Mouse (Mus musculus) splenic B cell, adult 2 months (primary cell): ENCODE results near the gene Crip1.
"Not testable (repeated sequence)": the region's sequence is repeated elsewhere in the genome, so short reads cannot be mapped to it uniquely, and the experiment has no call there.

Experiments used
- DNase-seq: peaks from one replicate; pipeline ENCODE4 v3.0.0-alpha.2; 2011; ENCODE audit warnings: low read depth, low spot score
- H3K27me3 ChIP-seq: 2 replicates; pipeline ENCODE4 v1.6.1; 2012; ENCODE audit warnings: mild to moderate bottlenecking, low read length, moderate library complexity, mixed read lengths; ENCODE audit not compliant: control insufficient read depth, poor library complexity, insufficient read depth, severe bottlenecking
- H3K36me3 ChIP-seq: 2 replicates; pipeline ENCODE4 v1.6.1; 2012; ENCODE audit warnings: mild to moderate bottlenecking, low read length, moderate library complexity, mixed read lengths; ENCODE audit not compliant: control insufficient read depth, poor library complexity, insufficient read depth, severe bottlenecking

Crip1 gene

DNA sequence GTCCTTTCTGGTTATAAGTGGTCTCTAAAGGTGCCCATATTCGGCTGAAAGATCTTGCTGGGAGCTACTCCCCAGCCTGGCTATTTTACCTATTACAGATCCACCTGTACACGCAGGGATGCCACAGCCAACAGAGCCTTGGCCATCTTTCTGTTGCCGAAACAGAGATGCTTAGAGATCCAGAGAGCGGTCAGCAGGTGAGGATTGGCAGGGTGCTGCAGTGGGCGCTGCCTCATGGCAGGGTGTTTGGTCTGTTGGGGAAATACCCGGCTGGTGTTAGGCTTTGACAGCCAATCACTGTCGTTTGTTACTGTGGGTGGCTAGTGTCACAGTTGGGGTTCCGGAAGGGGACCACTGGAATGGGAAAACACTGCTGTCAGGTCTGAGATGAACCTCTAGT is 11.9 kb downstream of the Crip1 start:
- no peak for DNase-seq
- H3K36me3 ChIP-seq = peaks cover 2% of the 10 kb centered on the region; the same call in 1 of the 2 replicates
- H3K27me3 ChIP-seq = no peaks in the 10 kb centered on the region

DNA sequence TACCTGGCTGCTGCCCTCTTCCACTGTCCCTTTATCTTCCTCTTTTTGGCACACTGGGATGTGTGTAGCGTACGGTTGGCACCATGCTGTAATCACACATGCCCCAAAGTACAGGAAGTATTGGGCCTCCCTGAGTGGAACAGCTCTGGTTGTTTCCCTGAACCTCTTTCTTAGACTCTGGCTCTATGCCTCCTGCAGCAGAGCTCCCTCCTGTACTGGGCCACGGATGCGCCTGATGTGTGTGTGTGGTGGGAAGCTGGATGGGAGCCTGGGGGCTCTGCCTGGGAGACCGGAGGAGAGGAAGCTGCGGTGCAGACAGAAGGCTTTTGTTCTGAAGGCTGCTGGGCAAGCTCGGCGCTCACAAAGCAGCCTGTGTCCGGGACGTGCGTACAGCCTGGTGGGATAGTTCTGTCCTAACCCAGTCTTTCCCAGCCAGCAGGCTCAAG is 17.5 kb downstream of the Crip1 start:
- DNase-seq = no peak
- H3K27me3 ChIP-seq = no peaks in the 10 kb centered on the region
- H3K36me3 ChIP-seq = no peaks in the 10 kb centered on the region

DNA sequence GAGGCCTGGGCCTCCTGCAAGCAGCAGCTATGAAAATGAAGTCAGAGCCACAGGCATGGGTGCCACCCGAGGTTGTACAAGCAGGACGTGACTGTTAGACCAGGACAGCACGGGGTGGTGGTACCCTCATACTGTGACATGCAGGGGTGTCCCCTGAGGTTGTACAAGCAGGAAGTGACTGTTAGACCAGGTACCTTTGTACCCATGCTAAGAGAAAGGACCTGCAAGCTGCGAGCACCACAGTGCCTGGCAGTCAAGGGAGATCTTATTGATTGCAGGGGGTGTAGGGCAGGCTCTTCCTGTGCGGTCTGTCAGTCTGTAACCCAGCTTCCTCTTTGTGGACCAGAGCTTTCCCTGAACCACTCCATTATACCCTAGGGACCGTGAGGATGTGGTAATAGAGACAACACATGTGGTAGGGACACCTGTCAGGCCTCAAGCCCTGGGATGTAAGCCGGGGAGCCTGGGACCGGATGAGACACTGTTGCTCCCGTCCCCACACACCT is 22.0 kb downstream of the Crip1 start:
- no peaks in the 10 kb centered on the region for H3K27me3 ChIP-seq
- peak; percentile 88 for DNase-seq

DNA sequence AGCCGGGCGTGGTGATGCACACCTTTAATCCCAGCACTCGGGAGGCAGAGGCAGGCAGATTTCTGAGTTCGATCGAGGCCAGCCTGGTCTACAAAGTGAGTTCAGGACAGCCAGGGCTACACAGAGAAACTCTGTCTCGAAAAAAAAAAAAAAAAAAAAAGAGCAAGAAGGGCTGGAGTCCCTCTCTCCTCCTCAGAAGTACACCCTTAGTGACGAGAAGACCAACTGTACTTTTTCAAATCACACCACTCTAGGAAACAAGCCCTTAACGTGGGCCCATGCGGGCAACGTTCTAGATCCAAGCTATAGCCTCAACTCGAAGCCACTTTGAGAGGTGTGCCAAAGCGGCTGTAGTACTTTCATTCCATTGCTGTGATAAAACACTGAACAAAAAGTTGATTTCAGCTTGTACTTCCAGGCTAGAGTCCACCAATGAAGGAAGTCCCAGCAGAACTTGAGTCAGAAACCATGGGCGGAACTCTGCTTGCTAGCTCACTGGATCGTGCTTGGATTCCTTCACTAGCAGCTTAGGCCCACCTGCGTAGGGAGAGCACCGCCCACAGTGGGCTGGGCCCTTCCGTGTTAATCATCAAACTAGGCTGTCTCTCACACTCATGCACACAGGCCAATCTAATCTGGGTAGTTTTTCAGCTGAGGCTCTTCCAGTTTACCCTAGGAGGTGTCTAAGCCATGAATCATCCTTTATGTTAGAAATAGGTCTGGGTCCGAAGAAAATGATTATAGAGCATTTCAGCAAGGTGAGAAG is 31.0 kb downstream of the Crip1 start:
- H3K27me3 ChIP-seq = no peaks in the 10 kb centered on the region
- no peaks in the 10 kb centered on the region for H3K36me3 ChIP-seq
- DNase-seq = no peak

More for the DNA sequence above, 22.0 kb downstream of the Crip1 start:
- no peaks in the 10 kb centered on the region for H3K36me3 ChIP-seq

DNA sequence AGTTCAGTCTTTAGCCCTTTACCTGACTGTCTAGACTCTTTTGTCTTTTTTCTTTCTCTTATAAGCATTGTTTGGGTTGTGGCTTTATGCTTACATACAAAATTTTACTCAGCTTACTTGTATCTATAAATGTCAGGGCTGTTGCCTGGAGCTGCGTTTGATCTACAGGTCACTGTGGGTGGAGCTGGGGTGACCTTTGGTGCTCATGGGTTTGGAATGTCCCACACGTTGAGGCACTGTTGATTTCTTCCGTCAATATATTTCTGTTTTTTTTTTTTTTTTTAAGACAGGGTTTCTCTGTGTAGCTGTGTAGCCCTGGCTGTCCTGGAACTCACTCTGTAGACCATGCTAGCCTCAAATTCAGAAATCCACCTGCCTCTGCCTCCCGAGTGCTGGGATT is 34.9 kb downstream of the Crip1 start:
- no peaks in the 10 kb centered on the region for H3K36me3 ChIP-seq
- no peaks in the 10 kb centered on the region for H3K27me3 ChIP-seq
- DNase-seq = no peak

DNA sequence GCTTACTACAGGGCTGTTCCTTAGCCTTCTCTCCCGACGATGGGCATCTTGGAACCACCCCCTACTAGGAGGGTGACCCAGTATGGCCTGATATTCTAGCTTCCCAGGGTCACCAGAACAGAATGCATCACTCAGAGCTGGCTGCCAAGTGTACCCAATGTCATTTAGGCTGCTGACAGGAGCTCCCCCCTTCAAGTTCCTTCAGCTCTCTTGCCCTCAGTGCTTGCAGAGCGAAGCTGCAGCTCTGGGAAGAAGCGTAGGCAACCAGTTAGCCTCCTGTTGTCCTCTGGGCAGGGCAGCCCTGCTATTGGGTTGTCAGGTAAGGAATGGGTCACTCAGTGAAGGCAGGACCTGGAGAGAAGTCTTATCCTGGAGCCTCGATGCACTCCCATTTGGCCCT is 38.8 kb downstream of the Crip1 start:
- H3K36me3 ChIP-seq = no peaks in the 10 kb centered on the region
- DNase-seq = no peak

DNA sequence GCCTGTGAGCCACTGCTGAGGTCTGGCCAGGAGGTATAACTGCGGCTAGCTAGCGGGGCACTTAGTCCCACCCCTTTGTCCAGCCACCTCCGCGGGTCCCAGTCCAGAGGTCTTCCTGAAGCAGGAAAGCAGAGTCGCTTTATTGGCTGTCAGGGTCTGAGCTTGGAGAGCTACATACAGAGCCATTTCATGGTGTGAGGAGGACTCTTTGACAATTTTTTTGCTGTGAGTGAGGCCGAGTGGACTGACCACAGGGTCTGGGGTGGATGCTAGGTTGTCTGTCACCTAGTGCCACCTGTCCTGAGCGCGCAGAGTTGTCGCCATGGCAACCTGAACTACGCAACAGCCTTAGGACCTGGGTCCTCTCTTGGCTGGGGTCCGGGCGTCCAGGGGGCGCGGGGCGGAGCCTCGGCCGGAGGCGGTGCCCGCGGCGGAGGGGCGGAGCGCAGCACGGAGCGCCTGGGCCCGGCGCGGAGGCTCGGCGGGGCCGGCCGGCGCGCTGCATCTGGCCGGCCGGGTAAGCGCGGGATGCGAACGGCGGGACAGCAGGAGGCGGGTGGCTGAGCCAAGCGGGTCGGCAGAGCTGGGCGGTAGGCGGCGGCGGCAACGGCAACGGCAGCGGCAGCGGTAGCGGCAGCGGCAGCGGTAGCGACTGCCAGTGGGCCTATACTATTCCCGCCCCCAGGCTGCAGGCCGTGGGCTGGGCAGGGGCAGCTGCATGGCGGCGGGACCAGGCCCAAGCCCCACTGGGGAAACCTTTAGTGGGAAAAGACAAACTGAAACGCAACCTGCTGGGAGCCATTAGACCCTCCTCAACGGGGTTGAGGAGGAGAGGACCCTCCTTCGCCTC is 39.6 kb downstream of the Crip1 start, which contains the start of gene Tmem121:
Gene Tmem121 (plus strand): TSS at position 489 of the 850 bp plus-strand sequence.
- no peaks in the 10 kb centered on the region for H3K27me3 ChIP-seq
- no peaks in the 10 kb centered on the region for H3K36me3 ChIP-seq
- DNase-seq = peak; percentile 22

More for the DNA sequence above, 38.8 kb downstream of the Crip1 start:
- H3K27me3 ChIP-seq = no peaks in the 10 kb centered on the region

DNA sequence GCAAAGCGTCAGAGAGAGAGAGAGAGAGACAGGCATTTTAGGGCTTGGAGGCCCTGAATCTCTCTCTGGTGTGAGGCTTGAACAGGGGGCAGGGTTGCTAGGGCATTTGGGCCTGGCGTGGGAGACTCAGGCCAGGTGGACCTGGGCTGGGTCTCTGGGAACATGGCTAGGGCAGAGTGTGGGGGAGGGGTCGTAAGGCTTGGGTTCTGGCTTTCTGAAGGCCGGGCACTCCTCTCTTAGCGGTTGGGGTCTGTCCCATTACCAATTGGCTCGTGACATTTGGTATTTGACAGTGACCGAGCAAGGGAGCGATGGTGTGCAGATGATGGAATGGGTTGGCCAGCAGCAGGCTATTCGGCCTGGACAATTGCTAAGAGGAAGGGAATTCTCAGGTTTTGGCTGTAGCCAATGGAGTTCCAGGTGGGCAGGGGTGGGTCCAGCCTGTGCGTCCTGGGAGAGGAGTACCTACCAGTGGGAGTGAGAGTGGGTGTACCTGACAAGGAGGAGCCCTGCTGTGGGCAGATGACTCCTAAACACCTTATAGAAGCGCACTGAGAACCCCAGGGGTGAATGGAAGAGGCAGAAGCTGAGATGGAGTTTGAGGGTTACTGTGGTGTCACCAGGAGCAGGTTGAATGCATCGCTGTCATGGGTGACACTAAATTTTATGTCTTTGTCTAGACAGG is 40.4 kb downstream of the Crip1 start:
- Histone ChIP-seq H3K27me3 (no peaks in the 10 kb centered on the region), H3K36me3 (no peaks in the 10 kb centered on the region)
- no peak for DNase-seq

DNA sequence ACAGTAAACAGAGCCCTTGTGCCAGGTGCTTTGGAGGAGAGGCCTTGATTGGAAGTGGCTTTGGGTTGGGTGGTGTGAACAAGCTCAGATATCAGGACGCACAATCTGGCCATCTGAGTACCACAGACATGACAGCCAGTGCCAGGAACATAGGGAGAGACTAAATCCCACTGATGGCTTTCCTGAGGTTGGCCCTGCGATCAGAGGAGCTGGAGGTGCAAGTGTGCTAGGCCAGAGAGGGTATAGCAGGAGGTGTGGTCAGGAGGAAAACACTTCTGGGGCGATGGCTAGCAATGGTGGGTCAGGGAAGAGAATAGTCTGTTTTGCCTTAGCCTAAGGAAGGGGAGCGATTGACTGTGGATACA is 40.9 kb downstream of the Crip1 start:
- H3K27me3 ChIP-seq = no peaks in the 10 kb centered on the region
- DNase-seq = no peak
- no peaks in the 10 kb centered on the region for H3K36me3 ChIP-seq

DNA sequence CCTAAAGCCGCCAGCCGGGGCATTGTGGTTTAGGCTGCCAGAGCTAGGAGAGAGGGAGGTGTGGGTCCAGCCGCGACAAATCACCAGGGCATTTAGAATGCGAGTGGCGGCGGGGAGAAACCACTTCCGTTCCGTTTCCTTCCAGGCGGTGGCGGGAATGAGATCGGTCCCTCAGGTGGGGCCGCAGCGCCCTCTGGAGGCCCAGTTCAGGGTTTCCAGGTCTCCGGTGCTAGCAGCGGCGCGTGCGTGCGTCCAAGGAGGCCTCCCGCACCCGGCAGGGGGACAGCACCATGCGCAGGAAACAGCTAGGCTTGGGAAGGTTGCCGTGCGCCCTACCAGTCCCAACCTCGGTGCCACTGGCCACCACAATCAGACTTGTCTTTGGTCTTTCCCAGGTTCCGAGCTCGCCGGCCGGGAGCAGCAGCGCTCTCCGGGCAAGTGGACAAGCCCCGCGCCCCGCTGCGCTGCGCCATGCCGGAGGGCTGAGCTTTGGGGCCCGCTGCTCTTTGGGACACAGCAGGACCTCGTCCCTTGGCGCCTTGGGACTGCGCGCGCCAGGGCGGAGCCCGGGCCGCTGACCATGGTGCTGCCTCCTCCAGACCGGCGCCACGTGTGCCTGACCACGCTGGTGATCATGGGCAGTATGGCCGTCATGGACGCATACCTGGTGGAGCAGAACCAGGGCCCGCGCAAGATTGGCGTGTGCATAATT is 41.6 kb downstream of the Crip1 start:
- Histone ChIP-seq H3K36me3 (no peaks in the 10 kb centered on the region), H3K27me3 (no peaks in the 10 kb centered on the region)
- DNase-seq = peak; percentile 82

DNA sequence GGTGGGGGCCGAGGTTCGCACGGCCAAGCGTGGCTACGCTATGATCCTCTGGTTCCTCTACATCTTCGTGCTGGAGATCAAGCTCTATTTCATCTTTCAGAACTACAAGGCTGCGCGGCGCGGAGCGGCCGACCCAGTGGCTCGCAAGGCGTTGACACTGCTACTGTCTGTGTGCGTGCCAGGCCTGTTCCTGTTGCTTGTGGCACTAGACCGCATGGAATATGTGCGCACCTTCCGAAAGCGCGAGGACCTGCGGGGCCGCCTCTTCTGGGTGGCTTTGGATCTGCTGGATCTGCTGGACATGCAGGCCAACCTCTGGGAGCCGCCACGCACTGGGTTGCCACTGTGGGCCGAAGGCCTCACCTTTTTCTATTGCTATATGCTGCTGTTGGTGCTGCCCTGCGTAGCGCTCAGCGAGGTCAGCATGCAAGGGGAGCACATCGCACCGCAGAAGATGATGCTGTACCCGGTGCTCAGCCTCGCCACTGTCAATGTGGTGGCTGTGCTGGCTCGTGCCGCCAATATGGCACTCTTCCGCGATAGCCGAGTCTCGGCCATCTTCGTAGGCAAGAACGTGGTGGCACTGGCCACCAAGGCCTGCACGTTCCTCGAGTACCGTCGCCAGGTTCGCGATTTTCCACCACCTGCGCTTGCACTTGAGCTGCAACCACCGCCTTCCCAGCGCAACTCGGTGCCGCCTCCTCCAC is 42.4 kb downstream of the Crip1 start:
- Histone ChIP-seq H3K36me3 (no peaks in the 10 kb centered on the region), H3K27me3 (no peaks in the 10 kb centered on the region)
- DNase-seq = no peak

DNA sequence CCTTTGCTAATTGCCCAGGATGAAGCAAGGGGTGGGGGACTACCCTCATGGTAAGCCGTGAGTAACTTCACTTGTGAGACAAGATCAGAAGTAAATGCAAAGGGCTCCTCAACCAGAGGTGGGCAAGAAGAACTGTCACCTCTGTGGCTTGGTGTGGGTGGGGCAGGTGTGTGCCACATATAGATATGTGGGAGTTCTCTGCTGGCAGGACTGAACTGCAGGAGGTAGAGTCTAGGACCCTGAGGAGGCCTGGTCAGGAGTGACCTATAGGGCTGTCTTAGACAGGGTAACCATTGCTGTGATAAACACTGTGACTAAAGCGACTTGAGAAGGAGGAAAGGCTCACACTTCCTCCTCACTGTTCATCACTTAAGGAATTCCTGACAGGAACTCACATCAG is 47.3 kb downstream of the Crip1 start:
- Histone ChIP-seq H3K36me3 (no peaks in the 10 kb centered on the region), H3K27me3 (no peaks in the 10 kb centered on the region)
- DNase-seq = no peak

DNA sequence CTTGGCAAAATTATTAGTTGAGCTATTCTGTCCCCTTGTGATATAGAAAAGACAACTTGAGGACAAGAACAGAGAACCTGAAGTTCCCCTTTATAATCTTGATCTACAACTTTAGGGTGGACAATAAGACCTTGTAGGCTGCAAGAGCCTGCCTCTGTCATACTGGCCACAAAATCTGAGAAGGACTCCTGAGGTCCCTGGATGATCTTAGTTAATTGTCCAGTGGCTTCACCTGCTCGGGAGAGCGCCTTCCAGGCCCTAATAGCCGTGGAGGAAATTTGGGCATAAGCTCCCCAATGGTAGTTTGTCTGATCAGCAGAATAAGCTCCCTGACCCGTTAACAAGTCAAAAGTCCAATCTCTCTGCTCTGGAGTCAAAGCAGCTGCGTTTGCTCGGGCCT is 53.0 kb downstream of the Crip1 start:
- DNase-seq, H3K27me3 ChIP-seq, H3K36me3 ChIP-seq: not testable (repeated sequence)

DNA sequence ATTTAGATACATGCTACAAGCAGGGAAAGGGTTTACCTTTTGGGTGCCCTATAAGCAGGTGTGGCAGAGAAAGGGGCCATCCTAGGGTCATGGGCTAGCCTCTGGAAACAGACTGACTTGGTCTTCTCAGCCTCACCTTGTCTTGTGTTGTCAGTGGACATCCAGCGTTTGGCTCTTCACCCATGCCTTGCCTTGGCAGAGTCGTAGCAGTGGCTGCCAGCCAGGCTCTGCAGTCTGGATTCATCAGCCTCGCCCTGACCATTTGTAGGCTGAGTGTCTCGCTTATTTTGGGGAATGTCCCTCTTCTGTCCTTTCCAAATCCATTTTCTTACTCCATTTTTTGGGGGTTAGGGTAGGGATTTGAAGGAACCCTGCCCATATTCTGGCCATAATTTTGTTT is 55.2 kb downstream of the Crip1 start:
- H3K27me3 ChIP-seq = no peaks in the 10 kb centered on the region
- no peaks in the 10 kb centered on the region for H3K36me3 ChIP-seq
- DNase-seq = no peak
